Mouse (Mus musculus): ENCODE measurements around the gene Map2.

GRCm38 (mm10) chr1:66460850-66461249 is 285.8 kb downstream of the Map2 start:
- TF ChIP-seq CTCF (conservative IDR thresholded peaks at IDR 0.05; ENCODE audit: insufficient read depth, insufficient read length, low read depth, low read length) (no peak), POLR2A (IDR thresholded peaks at IDR 0.05; ENCODE audit: low read depth, low read length) (no peak)

All from kidney, adult 2 months (tissue).